ENCODE assay signal across 22 mouse cellular contexts in the genomic region with DNA sequence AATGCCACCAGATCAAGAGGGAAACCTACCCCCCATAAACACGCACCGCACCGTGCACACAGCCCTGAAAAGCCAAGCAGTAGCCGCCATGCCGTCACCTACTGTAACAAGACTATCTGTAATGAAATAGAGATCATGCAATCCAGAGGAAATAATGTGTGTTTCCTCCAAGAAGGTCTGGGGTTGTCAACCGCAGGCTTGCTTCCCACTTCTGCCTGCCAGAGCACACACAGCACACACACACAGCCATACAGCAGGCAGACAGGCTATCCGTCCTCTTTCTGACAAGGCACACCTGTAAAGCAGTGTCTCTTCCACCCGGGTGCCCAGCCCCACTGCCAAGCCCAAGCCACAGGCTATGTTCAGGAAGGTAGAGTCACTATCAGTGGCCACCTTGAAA.
DNase-seq lines count a peak whose midpoint lies in the region; ATAC-seq and TF ChIP-seq lines count a peak whose summit lies in the region.
"Had no signal": no experiment of that assay in that cellular context is flagged by ENCODE, and none has a peak within 500 bp of the region (broad histone marks: within the 10 kb centered on the region; RNA-seq: fewer than 3 reads in every experiment).

No protein-coding gene starts in this region.

- no peak overlapping the region for H3K4me3 ChIP-seq in forebrain, embryonic 10.5 days
- no peak overlapping the region for H3K4me3 ChIP-seq in forebrain, embryonic 14.5 days (ENCODE audit: low read depth, low read length)
- no peak overlapping the region for H3K4me3 ChIP-seq in kidney, embryonic 16.5 days (ENCODE audit: low read length)
- no peak overlapping the region for H3K4me3 ChIP-seq in kidney, adult 2 months (ENCODE audit: insufficient read depth, low read depth, low read length)
- H3K4me3 ChIP-seq: heart, adult 2 months; heart, embryonic 10.5 days; hindbrain, embryonic 10.5 days; hindbrain, embryonic 13.5 days; intestine, embryonic 15.5 days had no signal

- TF ChIP-seq POLR2A in kidney, adult 2 months (IDR thresholded peaks at IDR 0.05; ENCODE audit: low read depth, low read length): no peak

- no peak for TF ChIP-seq CTCF in kidney, adult 2 months (conservative IDR thresholded peaks at IDR 0.05; ENCODE audit: insufficient read depth, insufficient read length, low read depth, low read length)

- no peaks in the 10 kb centered on the region for H3K27me3 ChIP-seq in forebrain, embryonic 10.5 days (ENCODE audit: poor library complexity, severe bottlenecking)
- no peaks in the 10 kb centered on the region for H3K27me3 ChIP-seq in forebrain, embryonic 14.5 days (replicated peaks; ENCODE audit: control insufficient read depth, insufficient read depth, low read length)
- no peaks in the 10 kb centered on the region for H3K27me3 ChIP-seq in kidney, embryonic 16.5 days (ENCODE audit: insufficient read depth, low read length)
- no peaks in the 10 kb centered on the region for H3K27me3 ChIP-seq in kidney, adult 2 months (replicated peaks; ENCODE audit: control insufficient read depth, insufficient read depth, low read length)
- H3K27me3 ChIP-seq in splenic B cell, adult 2 months (ENCODE audit: control insufficient read depth, insufficient read depth, low read length, poor library complexity, severe bottlenecking): no peaks in the 10 kb centered on the region
- H3K27me3 ChIP-seq: hindbrain, embryonic 13.5 days; intestine, embryonic 15.5 days had no signal

- no peaks in the 10 kb centered on the region for H3K9me3 ChIP-seq in forebrain, embryonic 10.5 days
- no peaks in the 10 kb centered on the region for H3K9me3 ChIP-seq in forebrain, embryonic 14.5 days (replicated peaks; ENCODE audit: control insufficient read depth, low read length)
- no peaks in the 10 kb centered on the region for H3K9me3 ChIP-seq in kidney, embryonic 16.5 days (ENCODE audit: low read length)
- H3K9me3 ChIP-seq: heart, embryonic 10.5 days; hindbrain, embryonic 10.5 days; hindbrain, embryonic 13.5 days; intestine, embryonic 15.5 days had no signal

- 93% methylated on average over 8 of the region's 8 CpGs for WGBS in forebrain, embryonic 10.5 days
- 91% methylated on average over 8 of the region's 8 CpGs for WGBS in forebrain, embryonic 14.5 days
- WGBS in kidney, embryonic 16.5 days: 47% methylated on average over 8 of the region's 8 CpGs
- 63% methylated on average over 8 of the region's 8 CpGs for WGBS in kidney, adult 2 months

- no peak for ATAC-seq in forebrain, embryonic 14.5 days
- ATAC-seq in kidney, embryonic 16.5 days (ENCODE audit: low FRiP score, low TSS enrichment): peak; percentile 31; the same call in 1 of the 2 replicates
- ATAC-seq in megakaryocyte, adult 5-6 weeks (ENCODE audit: poor library complexity, severe bottlenecking): peak; percentile 88
- ATAC-seq: activated CD4-positive, CD25-positive, alpha-beta regulatory T cell, adult 4 months; forebrain, postnatal 0 days; hindbrain, embryonic 16.5 days; intestine, embryonic 15.5 days had no signal

- H3K27ac ChIP-seq in forebrain, embryonic 10.5 days: 0 out of 2 replicates have a peak overlapping the region, but pooled peaks have one; percentile 72
- H3K27ac ChIP-seq in forebrain, embryonic 14.5 days (ENCODE audit: low read depth, low read length): no peak overlapping the region
- peak overlapping the region; percentile 29 for H3K27ac ChIP-seq in kidney, embryonic 16.5 days (ENCODE audit: low read length)
- H3K27ac ChIP-seq in kidney, adult 2 months (ENCODE audit: insufficient read depth, low read depth, low read length): no peak overlapping the region
- H3K27ac ChIP-seq: heart, adult 2 months; heart, embryonic 10.5 days; intestine, embryonic 15.5 days had no signal

- no peak for DNase-seq in forebrain, embryonic 10.5 days (ENCODE audit: extremely low spot score, low spot score)
- no peak for DNase-seq in forebrain, embryonic 14.5 days (ENCODE audit: low spot score)
- no peak for DNase-seq in kidney, adult 2 months
- DNase-seq in splenic B cell, adult 2 months (ENCODE audit: low read depth, low spot score): peak; percentile 6
- DNase-seq in left cerebral cortex, adult 9 months (ENCODE audit: low spot score in 2 of 2): no peak
- no peak for DNase-seq in cerebellum, postnatal 10 days
- DNase-seq: adrenal gland, adult 8-10 months; adrenal gland, postnatal 25 days; cerebellum, adult 18-20 months; cerebellum, adult 9-10 months; cerebellum, postnatal 25 days; forebrain, postnatal 0 days; gastrocnemius, postnatal 25 days; heart, adult 2 months had no signal

- H3K4me2 ChIP-seq in forebrain, embryonic 14.5 days (ENCODE audit: low read length): no peak overlapping the region
- H3K4me2 ChIP-seq in kidney, embryonic 16.5 days (replicated peaks; ENCODE audit: low read depth, low read length): no peak overlapping the region; the same call in 1 of the 2 replicates
- H3K4me2 ChIP-seq: hindbrain, embryonic 13.5 days; intestine, embryonic 15.5 days had no signal

- H3K9ac ChIP-seq in forebrain, embryonic 14.5 days (ENCODE audit: low read length): no peak overlapping the region
- no peak overlapping the region for H3K9ac ChIP-seq in kidney, embryonic 16.5 days (replicated peaks; ENCODE audit: low read length)
- H3K9ac ChIP-seq: forebrain, postnatal 0 days; hindbrain, embryonic 13.5 days; intestine, embryonic 15.5 days had no signal

- no peaks in the 10 kb centered on the region for H3K36me3 ChIP-seq in forebrain, embryonic 10.5 days (replicated peaks)
- no peaks in the 10 kb centered on the region for H3K36me3 ChIP-seq in forebrain, embryonic 14.5 days (ENCODE audit: control insufficient read depth, insufficient read depth, low read length)
- no peaks in the 10 kb centered on the region for H3K36me3 ChIP-seq in kidney, embryonic 16.5 days (ENCODE audit: insufficient read depth, low read length)
- no peaks in the 10 kb centered on the region for H3K36me3 ChIP-seq in kidney, adult 2 months (ENCODE audit: control insufficient read depth, insufficient read depth, low read length)
- H3K36me3 ChIP-seq in splenic B cell, adult 2 months (ENCODE audit: control insufficient read depth, insufficient read depth, low read length, poor library complexity, severe bottlenecking): no peaks in the 10 kb centered on the region
- H3K36me3 ChIP-seq: heart, embryonic 10.5 days; hindbrain, embryonic 10.5 days; hindbrain, embryonic 13.5 days; intestine, embryonic 15.5 days had no signal

- peaks cover 16% of the 10 kb centered on the region for H3K4me1 ChIP-seq in forebrain, embryonic 10.5 days
- no peaks in the 10 kb centered on the region for H3K4me1 ChIP-seq in forebrain, embryonic 14.5 days (ENCODE audit: control insufficient read depth, insufficient read depth, low read length)
- peaks cover 19% of the 10 kb centered on the region for H3K4me1 ChIP-seq in kidney, embryonic 16.5 days (ENCODE audit: insufficient read depth, low read length)
- H3K4me1 ChIP-seq in kidney, adult 2 months (ENCODE audit: control insufficient read depth, insufficient read depth, low read length): peaks cover 3% of the 10 kb centered on the region; the same call in 1 of the 2 replicates
- H3K4me1 ChIP-seq: heart, embryonic 10.5 days; intestine, embryonic 15.5 days had no signal

Comparison
In these comparisons a context has a peak if more than half of its experiments do, and no peak if none do; other contexts are left out.
1. H3K27ac ChIP-seq: peak in forebrain, embryonic 10.5 days (single experiment) and kidney, embryonic 16.5 days (single experiment); none in forebrain, embryonic 14.5 days (single experiment) and kidney, adult 2 months (single experiment).